Mouse (Mus musculus) layer of hippocampus, adult 2 months (tissue): ENCODE data around the gene Tbk1. TPM values are rescaled to one million over a fixed set of nuclear protein-coding genes. Genes with fewer than 3 reads are reported as not detected.

ENCODE experiments used
- DNase-seq, 2 experiments: peaks; one replicate each; pipeline ENCODE4 v3.0.0; 2022; ENCODE audit warnings: low spot score in 2 of 2
- H3K27ac ChIP-seq: fragments of 200-600 bp; 2 replicates; pipeline ENCODE4 v1.8.1; 2022
- H3K4me3 ChIP-seq: fragments of 200-600 bp; 2 replicates; pipeline ENCODE4 v1.8.1; 2022; ENCODE audit warnings: mild to moderate bottlenecking
- CTCF ChIP-seq: fragments of 200-600 bp; conservative IDR thresholded peaks from 2 replicates; pipeline ENCODE4 v1.8.1; 2022; ENCODE audit warnings: antibody characterized with exemption, mild to moderate bottlenecking, moderate library complexity
- total RNA-seq, 2 experiments: library from RNA; stranded (reverse); gene quantifications; 2 replicates each; pipeline ENCODE4 v1.2.3; 2021

Gene Tbk1
- total RNA-seq, 2 experiments from 2014 or later: 49.3 to 55.6 TPM

- no peak overlapping the region for H3K27ac ChIP-seq
- H3K4me3 ChIP-seq: no peak overlapping the region
- DNase-seq: peak; percentile 47 to 83
- TF ChIP-seq CTCF: peak; percentile 94
These were observed 70.5 kb downstream of the Tbk1 start for GRCm38 (mm10) chr10:121516008-121516600.

GRCm38 (mm10) chr10:121509751-121510643 lies 76.6 kb downstream of the Tbk1 start:
- no peak overlapping the region for H3K4me3 ChIP-seq
- H3K27ac ChIP-seq: no peak overlapping the region
- no peak for TF ChIP-seq CTCF
- DNase-seq: no peak

GRCm38 (mm10) chr10:121507755-121508544 lies 78.6 kb downstream of the Tbk1 start:
- DNase-seq: no peak
- Histone ChIP-seq H3K4me3 (no peak overlapping the region), H3K27ac (no peak overlapping the region)
- TF ChIP-seq CTCF: peak; percentile 68

GRCm38 (mm10) chr10:121506731-121507583 lies 79.6 kb downstream of the Tbk1 start:
- peak; percentile 19 to 31 for DNase-seq

GRCm38 (mm10) chr10:121505929-121506328 lies 80.7 kb downstream of the Tbk1 start:
- Histone ChIP-seq H3K4me3 (peak overlapping the region; percentile 60), H3K27ac (peak overlapping the region; percentile 87)
- no peak for TF ChIP-seq CTCF
- no peak for DNase-seq

More at GRCm38 (mm10) chr10:121506731-121507583, 79.6 kb downstream of the Tbk1 start:
- peak overlapping the region; percentile 28; the same call in 1 of the 2 replicates for H3K27ac ChIP-seq
- no peak overlapping the region for H3K4me3 ChIP-seq
- TF ChIP-seq CTCF: no peak

- Histone ChIP-seq H3K27ac (peak overlapping the region; percentile 87), H3K4me3 (peak overlapping the region; percentile 60)
- DNase-seq: peak; percentile 66 to 76
- TF ChIP-seq CTCF: no peak
These were observed 81.3 kb downstream of the Tbk1 start for GRCm38 (mm10) chr10:121504973-121505911.

GRCm38 (mm10) chr10:121501160-121501559 lies 85.4 kb downstream of the Tbk1 start:
- Histone ChIP-seq H3K4me3 (no peak overlapping the region), H3K27ac (no peak overlapping the region)
- no peak for DNase-seq
- no peak for TF ChIP-seq CTCF

GRCm38 (mm10) chr10:121500034-121500433 lies 86.6 kb downstream of the Tbk1 start:
- DNase-seq: no peak
- peak; percentile 51 for TF ChIP-seq CTCF

GRCm38 (mm10) chr10:121499063-121499462 lies 87.5 kb downstream of the Tbk1 start:
- no peak for DNase-seq
- Histone ChIP-seq H3K4me3 (no peak overlapping the region), H3K27ac (no peak overlapping the region)
- TF ChIP-seq CTCF: no peak

More at GRCm38 (mm10) chr10:121500034-121500433, 86.6 kb downstream of the Tbk1 start:
- no peak overlapping the region for H3K4me3 ChIP-seq
- no peak overlapping the region for H3K27ac ChIP-seq

- Histone ChIP-seq H3K27ac (no peak overlapping the region), H3K4me3 (no peak overlapping the region)
- DNase-seq: no peak
- TF ChIP-seq CTCF: no peak
These were observed 88.1 kb downstream of the Tbk1 start for GRCm38 (mm10) chr10:121498481-121498904.

GRCm38 (mm10) chr10:121497968-121498367 lies 88.6 kb downstream of the Tbk1 start:
- Histone ChIP-seq H3K4me3 (no peak overlapping the region), H3K27ac (no peak overlapping the region)
- TF ChIP-seq CTCF: no peak
- no peak for DNase-seq
